Mouse (Mus musculus) neural tube, postnatal 0 days (tissue): Measurements from ENCODE around the gene Ttc16. TPM values are rescaled to one million over a fixed set of nuclear protein-coding genes. Genes with fewer than 3 reads are reported as not detected.

Experiments used
- microRNA counts: library from miRNA; unstranded; fragments of <30 nt; microRNA quantifications from one replicate; lab custom pipeline; 2015
- microRNA-seq: library from miRNA; unstranded; fragments of <30 nt; microRNA quantifications from one replicate; pipeline ENCODE4, GENCODE M21; 2016
- polyA plus RNA-seq: library from polyadenylated mRNA; unstranded; fragments of >200 nt; fragmentation: Nextera tagmentation; extraction: Ambion mirVana; gene quantifications from 2 replicates; pipeline ENCODE4 v1.2.1, GENCODE M21; 2015

Gene Ttc16
- 0.48 and 0.62 TPM in 2 replicates for polyA plus RNA-seq

DNA sequence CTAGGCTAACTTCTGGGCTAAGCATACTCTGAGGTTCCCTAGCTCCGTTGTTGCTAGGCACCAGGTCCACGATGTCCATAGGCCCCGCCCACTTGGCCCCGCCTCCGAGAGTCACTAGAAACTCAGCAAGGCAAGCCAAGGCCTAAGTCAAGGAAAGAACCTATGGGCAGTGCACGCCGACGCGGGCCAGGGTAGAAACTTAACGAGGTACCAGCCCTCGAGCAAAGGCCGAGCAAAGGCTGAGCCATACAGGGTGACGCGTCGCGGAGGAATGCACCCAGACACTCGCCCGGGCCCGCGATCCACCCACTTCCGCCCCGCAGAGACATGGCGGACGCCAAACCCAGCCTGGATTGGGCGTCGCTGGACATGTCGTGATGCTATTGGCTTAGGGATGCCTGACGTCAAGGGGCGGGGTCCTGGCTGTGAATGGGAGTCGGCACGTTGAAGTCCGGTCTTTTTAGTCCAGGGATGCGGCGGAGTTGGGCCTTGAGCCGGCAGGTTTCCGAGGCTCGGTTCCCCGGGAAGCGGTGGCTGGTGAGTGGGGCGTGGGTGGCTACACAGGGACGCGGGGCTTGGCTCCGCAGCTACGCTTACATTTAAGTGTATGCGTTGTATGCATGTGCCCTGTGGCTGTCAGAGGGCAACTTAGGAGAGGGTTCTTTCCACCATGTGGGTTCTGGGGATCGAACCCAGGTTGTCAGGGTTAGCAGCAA is at the start of gene Ttc16, which contains the start of gene Ptrh1:
Ttc16 (minus strand) TSS at position 275 of the 716 bp plus-strand sequence.
Ptrh1 (plus strand) TSS at position 428 of the 716 bp plus-strand sequence.

GRCm38 (mm10) chr2:32784048-32784681 is 8.7 kb upstream of the Ttc16 start, which contains the start of gene Cfap157:
Cfap157 (minus strand) TSS chr2:32784428.

GRCm38 (mm10) chr2:32757056-32757845 is 18.2 kb downstream of the Ttc16 start, which contains the start of gene Tor2a:
Tor2a (plus strand) TSS chr2:32757234.

DNA sequence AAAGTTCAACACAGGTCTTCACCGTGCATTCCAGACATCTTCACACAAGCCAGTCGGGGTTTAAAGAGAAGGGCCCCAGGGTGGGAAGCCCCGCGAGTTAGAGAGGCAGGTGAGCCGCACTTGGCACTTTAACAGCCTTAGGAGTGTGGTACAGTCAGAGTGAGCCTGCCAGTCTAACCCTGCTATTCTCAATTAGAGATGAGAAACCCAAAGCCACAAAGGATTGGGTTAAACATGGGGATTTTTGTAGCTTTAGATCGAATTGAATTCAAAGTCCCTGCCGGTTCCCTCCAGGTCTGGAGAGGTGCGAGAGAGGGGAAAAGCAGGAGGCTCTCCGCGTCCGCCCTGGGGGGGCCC is 34.5 kb downstream of the Ttc16 start, which contains the start of gene 6330409D20Rik:
6330409D20Rik (minus strand) TSS at position 101 of the 357 bp plus-strand sequence.

DNA sequence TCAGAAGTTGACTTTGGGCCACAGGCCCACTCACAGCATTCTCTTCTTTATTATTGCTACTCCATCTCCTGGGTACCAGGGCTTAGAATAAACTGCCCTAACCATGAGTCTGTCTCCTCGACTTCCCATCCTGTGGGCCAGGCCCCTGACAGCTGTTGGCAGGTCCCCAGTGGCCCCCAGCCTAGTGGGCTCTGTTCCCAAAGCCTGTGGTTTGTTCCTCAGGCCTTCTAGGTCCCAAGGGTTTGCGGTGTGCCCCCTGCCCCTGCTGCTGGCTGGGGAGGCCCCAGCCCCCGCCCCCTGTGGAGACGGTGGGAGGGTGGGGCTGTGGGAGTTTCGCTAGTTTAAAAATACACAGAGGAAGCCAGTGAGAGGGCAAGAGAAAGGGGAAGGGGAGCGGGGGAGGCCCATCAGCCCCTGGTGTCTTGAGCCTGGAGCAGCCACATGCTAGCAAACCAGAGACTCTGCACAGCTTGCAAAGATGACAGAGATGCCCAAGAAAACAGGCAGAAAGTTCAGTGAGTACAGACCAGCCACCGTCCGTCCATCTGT is 54.7 kb downstream of the Ttc16 start, which contains the start of gene Sh2d3c:
Sh2d3c (plus strand) TSS at position 375 of the 549 bp plus-strand sequence.

GRCm38 (mm10) chr2:32712934-32713817 is 62.3 kb downstream of the Ttc16 start, which contains the start of gene Cdk9:
Cdk9 (minus strand) TSS chr2:32713076.

MicroRNA genes within 50 kb of the gene (microRNA counts, 519-probe panel; counts per million panel counts)
- 40.5 counts per million for microRNA mmu-miR-2861 (lab: Ali Mortazavi, UCI)

Small RNA genes within 50 kb of the gene (microRNA-seq; reads per million reads assigned to microRNA genes)
- not detected for gene Mir2861
- not detected for gene Mir3960

Other genes starting within 250 kb of the Ttc16 start
- 8.4 and 9.0 TPM in 2 replicates for gene Fam102a, start 240.3 kb downstream of the Ttc16 start, polyA plus RNA-seq
- gene Dpm2, start 204.8 kb downstream of the Ttc16 start, polyA plus RNA-seq, result 146 and 153 TPM in 2 replicates
- gene Pip5kl1, start 200.8 kb downstream of the Ttc16 start, polyA plus RNA-seq, result 15.4 and 21.2 TPM in 2 replicates
- gene 9430097D07Rik, start 199.9 kb downstream of the Ttc16 start, polyA plus RNA-seq, result 1.2 TPM in 2 replicates
- gene St6galnac4, start 188.5 kb downstream of the Ttc16 start, polyA plus RNA-seq, result 43.1 and 45.8 TPM in 2 replicates
- gene St6galnac6, start 175.9 kb downstream of the Ttc16 start, polyA plus RNA-seq, result 21.6 and 23.7 TPM in 2 replicates
- gene Ak1, start 153.9 kb downstream of the Ttc16 start, polyA plus RNA-seq, result 109 and 116 TPM in 2 replicates
- gene Eng, start 129.0 kb downstream of the Ttc16 start, polyA plus RNA-seq, result 22.6 and 25.0 TPM in 2 replicates
- 20.9 and 21.2 TPM in 2 replicates for gene Fpgs, start 71.5 kb downstream of the Ttc16 start, polyA plus RNA-seq
- 64.5 and 66.3 TPM in 2 replicates for gene Cdk9, start 62.6 kb downstream of the Ttc16 start, polyA plus RNA-seq
- gene Sh2d3c, start 54.6 kb downstream of the Ttc16 start, polyA plus RNA-seq, result 50.6 and 52.5 TPM in 2 replicates
- gene 6330409D20Rik, start 34.6 kb downstream of the Ttc16 start, polyA plus RNA-seq, result 3.0 and 4.6 TPM in 2 replicates
- gene Tor2a, start 18.4 kb downstream of the Ttc16 start, polyA plus RNA-seq, result 52.3 and 58.5 TPM in 2 replicates
- gene Ptrh1, start 153 bp upstream of the Ttc16 start, polyA plus RNA-seq, result 4.9 and 6.7 TPM in 2 replicates
- gene Cfap157, start 8.8 kb upstream of the Ttc16 start, polyA plus RNA-seq, result 1.5 and 1.6 TPM in 2 replicates
- 346 and 388 TPM in 2 replicates for gene Stxbp1, start 71.6 kb upstream of the Ttc16 start, polyA plus RNA-seq
- gene Fam129b, start 100.5 kb upstream of the Ttc16 start, polyA plus RNA-seq, result 22.6 and 24.0 TPM in 2 replicates
- gene Rpl12, start 185.9 kb upstream of the Ttc16 start, polyA plus RNA-seq, result 109 and 117 TPM in 2 replicates
- 21.0 and 24.9 TPM in 2 replicates for gene Lrsam1, start 186.0 kb upstream of the Ttc16 start, polyA plus RNA-seq
- gene Slc2a8, start 206.4 kb upstream of the Ttc16 start, polyA plus RNA-seq, result 32.7 and 35.2 TPM in 2 replicates